Mouse (Mus musculus) ES-E14 (cell line): ENCODE data around the gene Prrt1. TPM values are rescaled to one million over a fixed set of nuclear protein-coding genes. Genes with fewer than 3 reads are reported as not detected.
A peak's percentile ranks its signal among the peaks of the same experiment; 100 is the strongest.

ENCODE experiments used
- DNase-seq: peaks from one replicate; pipeline ENCODE4 v3.0.0-alpha.2; 2013; ENCODE audit warnings: low read depth, low spot score
- H3K27ac ChIP-seq: 2 replicates; pipeline ENCODE4 v1.5.1; 2012; ENCODE audit warnings: low read depth, mild to moderate bottlenecking, low read length, moderate library complexity, mixed read lengths; ENCODE audit not compliant: poor library complexity, insufficient read depth, severe bottlenecking
- H3K36me3 ChIP-seq: 2 replicates; pipeline ENCODE4 v1.6.1; 2012; ENCODE audit warnings: mild to moderate bottlenecking, low read length, moderate library complexity, mixed read lengths; ENCODE audit not compliant: control insufficient read depth, poor library complexity, insufficient read depth, severe bottlenecking
- H3K4me1 ChIP-seq, 2 experiments: fragments of 150-350 bp in 1 of 2; sonication (generic) in 1 of 2; 2 replicates each; pipeline ENCODE4 v1.6.1; 2012; ENCODE audit warnings: low read length in 2 of 2, mild to moderate bottlenecking in 1 of 2, mixed read lengths in 1 of 2; ENCODE audit not compliant: control insufficient read depth in 2 of 2, insufficient read depth in 2 of 2, poor library complexity in 1 of 2
- H3K4me3 ChIP-seq, 2 experiments: fragments of 150-350 bp in 1 of 2; sonication (generic) in 1 of 2; 2 replicates each; pipeline ENCODE4 v1.5.1; 2012; ENCODE audit warnings: low read length in 2 of 2, low read depth in 1 of 2, mild to moderate bottlenecking in 1 of 2, mixed read lengths in 1 of 2; ENCODE audit not compliant: insufficient read depth in 1 of 2, poor library complexity in 1 of 2, severe bottlenecking in 1 of 2
- H3K9ac ChIP-seq: 2 replicates; pipeline ENCODE4 v1.6.1; 2012; ENCODE audit warnings: low read depth, mild to moderate bottlenecking, low read length, mixed read lengths; ENCODE audit not compliant: poor library complexity, insufficient read depth, severe bottlenecking
- H3K9me3 ChIP-seq: fragments of 150-350 bp; sonication (generic); 2 replicates; pipeline ENCODE4 v1.6.1; 2012; ENCODE audit warnings: low read depth, mild to moderate bottlenecking, low read length; ENCODE audit not compliant: control insufficient read depth, insufficient read depth
- CHD2 ChIP-seq: IDR thresholded peaks from 2 replicates; pipeline ENCODE4 v1.6.1; 2014; ENCODE audit warnings: mild to moderate bottlenecking, low read depth, low read length, inconsistent platforms
- HCFC1 ChIP-seq: IDR thresholded peaks from 2 replicates; pipeline ENCODE4 v1.6.1; 2012; ENCODE audit warnings: low read length, inconsistent platforms, borderline replicate concordance; ENCODE audit not compliant: insufficient read depth
- MAFK ChIP-seq: IDR thresholded peaks from 2 replicates; pipeline ENCODE4 v1.6.1; 2014; ENCODE audit warnings: mild to moderate bottlenecking, low read depth, low read length, inconsistent platforms; ENCODE audit not compliant: insufficient read depth
- ZC3H11A ChIP-seq: IDR thresholded peaks from 2 replicates; pipeline ENCODE4 v1.6.1; 2012; ENCODE audit warnings: low read depth, mild to moderate bottlenecking, inconsistent platforms, low read length, borderline replicate concordance
- ZNF384 ChIP-seq: IDR thresholded peaks from 2 replicates; pipeline ENCODE4 v1.6.1; 2012; ENCODE audit warnings: low read depth, low read length, inconsistent platforms
- in situ Hi-C, 2 experiments: fragments of 600-800 bp; cut with MboI; formaldehyde crosslinking; loops; one replicate each; pipeline ENCODE4 v1.15.1; 2025; ENCODE audit warnings: low sequenced_read_pairs in 2 of 2, inconsistent platforms in 1 of 2; ENCODE audit not compliant: unreplicated experiment in 2 of 2
- total RNA-seq: library from RNA; depleted of rRNA; stranded (reverse); fragments of 300-350 nt; gene quantifications from 2 replicates; pipeline ENCODE4 v1.2.3, GENCODE M21; 2012

The Prrt1 gene
- total RNA-seq, 1 experiment: 0.13 TPM

DNA sequence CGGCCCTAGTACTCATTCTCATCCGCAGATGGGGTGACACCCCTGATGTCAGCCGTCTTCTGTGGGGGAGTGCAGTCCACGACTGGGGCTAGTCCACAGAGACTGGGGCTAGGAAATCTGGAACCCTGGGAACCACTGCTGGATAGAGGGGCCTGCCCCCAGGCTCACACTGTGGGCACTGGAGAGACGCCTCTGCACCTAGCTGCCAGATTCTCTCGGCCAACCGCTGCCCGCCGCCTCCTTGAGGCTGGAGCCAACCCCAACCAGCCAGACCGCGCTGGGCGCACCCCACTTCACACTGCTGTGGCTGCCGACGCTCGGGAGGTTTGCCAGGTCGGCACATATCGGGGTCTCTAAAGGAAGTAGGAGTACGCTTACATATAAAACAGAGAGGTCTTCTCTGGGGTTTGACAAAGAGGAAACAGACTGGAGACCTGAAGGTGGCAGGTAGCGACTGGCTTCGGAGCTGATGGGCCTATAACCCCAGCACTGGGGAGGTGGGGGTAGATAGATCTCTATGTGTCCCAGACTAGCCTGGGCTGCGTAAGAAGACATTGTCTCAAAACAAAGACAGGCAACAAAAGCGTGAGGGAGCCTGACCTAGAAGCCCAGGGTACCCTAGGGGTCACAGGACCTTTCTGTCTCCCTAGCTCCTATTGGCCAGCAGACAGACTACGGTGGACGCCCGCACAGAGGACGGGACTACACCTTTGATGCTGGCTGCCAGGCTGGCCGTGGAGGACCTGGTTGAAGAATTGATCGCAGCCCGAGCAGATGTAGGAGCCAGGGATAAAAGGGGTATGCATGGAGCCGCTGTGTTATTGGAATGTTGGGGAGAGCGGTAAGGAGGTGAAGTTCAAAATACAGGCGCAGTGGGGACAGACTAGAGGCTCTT is 43.2 kb upstream of the Prrt1 start:
- Histone ChIP-seq H3K4me1 (peaks cover 15 to 25% of the 10 kb centered on the region in 2 experiments), H3K36me3 (no peaks in the 10 kb centered on the region), H3K27ac (peak overlapping the region; percentile 90; the same call in 1 of the 2 replicates), H3K4me3 (peak overlapping the region; percentile 91 to 95), H3K9ac (peak overlapping the region; percentile 77), H3K9me3 (no peaks in the 10 kb centered on the region)
- TF ChIP-seq HCFC1 (no peak), CHD2 (no peak), MAFK (no peak), ZNF384 (no peak), ZC3H11A (no peak)
- in situ Hi-C loops: no loop called here
- DNase-seq: no peak

DNA sequence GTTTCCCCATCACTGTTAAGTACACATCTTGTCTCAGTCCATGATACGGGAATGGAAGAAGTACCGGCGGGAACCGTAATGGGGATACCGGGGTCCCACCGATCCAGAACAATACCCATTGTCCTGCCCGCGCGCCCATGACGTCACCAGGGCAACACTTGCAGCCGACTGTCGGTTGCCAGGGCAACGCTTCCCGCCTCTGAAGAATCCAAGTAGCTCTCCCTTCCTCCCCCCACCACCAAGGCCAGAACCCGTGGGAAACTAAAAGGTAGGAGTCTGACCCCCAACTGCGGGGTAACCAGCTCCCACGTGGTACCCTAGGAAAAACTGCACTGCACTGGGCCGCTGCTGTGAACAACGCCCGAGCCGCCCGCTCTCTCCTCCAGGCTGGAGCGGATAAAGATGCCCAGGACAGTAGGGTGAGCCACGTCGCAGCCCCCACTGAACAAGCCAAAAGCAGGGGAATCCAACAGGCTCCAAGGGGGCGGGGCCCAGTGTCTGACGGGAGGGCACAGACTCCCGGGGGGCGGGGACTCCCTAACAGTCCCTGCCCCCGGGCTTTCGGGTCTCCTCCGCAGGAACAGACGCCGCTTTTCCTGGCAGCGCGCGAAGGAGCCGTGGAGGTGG is 42.4 kb upstream of the Prrt1 start:
- Histone ChIP-seq H3K36me3 (no peaks in the 10 kb centered on the region), H3K4me3 (peak overlapping the region; percentile 91 to 95), H3K9me3 (no peaks in the 10 kb centered on the region), H3K27ac (peak overlapping the region; percentile 90), H3K9ac (peak overlapping the region; percentile 77), H3K4me1 (peaks cover 15 to 25% of the 10 kb centered on the region in 2 experiments)
- peak; percentile 89 for DNase-seq
- in situ Hi-C loops: no loop called here
- TF ChIP-seq MAFK (no peak), HCFC1 (no peak; the same call in 1 of the 2 replicates), ZNF384 (no peak), CHD2 (no peak), ZC3H11A (no peak)

DNA sequence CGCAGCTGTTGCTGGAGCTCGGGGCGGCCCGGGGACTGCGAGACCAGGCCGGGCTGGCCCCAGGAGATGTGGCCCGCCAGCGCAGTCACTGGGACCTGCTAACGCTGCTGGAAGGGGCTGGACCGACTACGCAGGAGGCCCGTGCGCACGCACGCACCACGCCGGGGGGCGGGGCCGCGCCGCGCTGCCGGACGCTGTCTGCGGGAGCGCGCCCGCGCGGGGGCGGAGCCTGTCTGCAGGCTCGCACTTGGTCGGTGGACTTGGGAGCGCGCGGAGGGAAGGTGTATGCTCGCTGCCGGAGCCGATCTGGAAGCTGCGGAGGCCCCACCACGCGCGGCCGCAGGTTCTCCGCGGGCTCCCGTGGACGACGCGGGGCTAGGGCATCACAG is 41.9 kb upstream of the Prrt1 start:
- no peak for TF ChIP-seq ZC3H11A
- TF ChIP-seq HCFC1: no peak; the same call in 1 of the 2 replicates
- no peak for TF ChIP-seq ZNF384
- TF ChIP-seq MAFK: no peak
- no peak for TF ChIP-seq CHD2
- DNase-seq: no peak
- H3K9me3 ChIP-seq: no peaks in the 10 kb centered on the region
- peaks cover 15 to 25% of the 10 kb centered on the region in 2 experiments for H3K4me1 ChIP-seq
- H3K9ac ChIP-seq: peak overlapping the region; percentile 96
- peak overlapping the region; percentile 90 for H3K27ac ChIP-seq
- peak overlapping the region; percentile 91 to 95 for H3K4me3 ChIP-seq
- in situ Hi-C loops: no loop called here
- H3K36me3 ChIP-seq: no peaks in the 10 kb centered on the region

DNA sequence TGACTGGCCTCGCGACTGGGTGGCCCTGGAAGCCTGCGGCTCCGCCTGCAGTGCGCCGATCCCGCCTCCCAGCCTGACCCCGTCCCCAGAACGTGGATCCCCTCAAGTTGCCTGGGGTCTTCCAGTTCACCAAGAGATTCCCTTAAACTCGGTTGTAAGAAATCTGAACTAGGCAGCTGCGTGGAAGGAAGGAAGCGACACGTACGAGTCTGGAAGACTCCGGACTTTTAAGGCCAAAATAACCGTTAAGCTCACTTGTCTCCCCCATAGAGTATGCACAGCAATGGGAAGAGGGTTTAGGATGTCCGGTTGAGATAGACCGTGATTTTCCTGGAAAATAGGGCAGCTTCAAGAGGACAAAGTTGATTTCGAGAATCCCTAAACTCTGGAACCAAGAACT is 41.5 kb upstream of the Prrt1 start:
- TF ChIP-seq ZC3H11A (no peak), HCFC1 (no peak), CHD2 (no peak), ZNF384 (no peak), MAFK (no peak)
- H3K36me3 ChIP-seq: no peaks in the 10 kb centered on the region
- in situ Hi-C loops: no loop called here
- H3K27ac ChIP-seq: peak overlapping the region; percentile 47; the same call in 1 of the 2 replicates
- peak overlapping the region; percentile 96 for H3K9ac ChIP-seq
- DNase-seq: no peak
- no peaks in the 10 kb centered on the region for H3K9me3 ChIP-seq
- H3K4me3 ChIP-seq: peak overlapping the region; percentile 91 to 95
- peaks cover 15 to 25% of the 10 kb centered on the region in 2 experiments for H3K4me1 ChIP-seq
